Mouse (Mus musculus): ENCODE measurements around the gene Lepr.

The Lepr gene

GRCm38 (mm10) chr4:101717367-101718121 lies at the start of gene Lepr:
TSS of gene Lepr (plus strand) at chr4:101717404.
- DNase-seq = peak; percentile 30 to 45

GRCm38 (mm10) chr4:101669161-101669560 lies 48.0 kb upstream of the Lepr start:
- DNase-seq = no peak

GRCm38 (mm10) chr4:101669811-101670210 lies 47.4 kb upstream of the Lepr start:
- DNase-seq = no peak

GRCm38 (mm10) chr4:101674790-101675189 lies 42.4 kb upstream of the Lepr start:
- no peak for DNase-seq

- DNase-seq = no peak
Observed at GRCm38 (mm10) chr4:101675726-101676125, 41.5 kb upstream of the Lepr start.

- DNase-seq = no peak
Observed at GRCm38 (mm10) chr4:101682620-101683019, 34.6 kb upstream of the Lepr start.

GRCm38 (mm10) chr4:101683086-101683485 lies 34.1 kb upstream of the Lepr start:
- DNase-seq = no peak

GRCm38 (mm10) chr4:101684821-101685220 lies 32.4 kb upstream of the Lepr start:
- no peak for DNase-seq

GRCm38 (mm10) chr4:101686227-101686810 lies 30.9 kb upstream of the Lepr start:
- DNase-seq = no peak

GRCm38 (mm10) chr4:101689241-101689640 lies 28.0 kb upstream of the Lepr start:
- DNase-seq = no peak

- DNase-seq = no peak
Observed at GRCm38 (mm10) chr4:101689645-101690044, 27.6 kb upstream of the Lepr start.

GRCm38 (mm10) chr4:101692892-101693291 lies 24.3 kb upstream of the Lepr start:
- peak; percentile 33 to 47 for DNase-seq

- DNase-seq = no peak
Observed at GRCm38 (mm10) chr4:101694529-101694928, 22.7 kb upstream of the Lepr start.

- no peak for DNase-seq
Observed at GRCm38 (mm10) chr4:101697236-101697635, 20.0 kb upstream of the Lepr start.

GRCm38 (mm10) chr4:101699423-101699822 lies 17.8 kb upstream of the Lepr start:
- peak; percentile 23 to 48 for DNase-seq

GRCm38 (mm10) chr4:101700892-101701640 lies 16.1 kb upstream of the Lepr start:
- no peak for DNase-seq

- DNase-seq = no peak
Observed at GRCm38 (mm10) chr4:101705325-101705724, 11.9 kb upstream of the Lepr start.

GRCm38 (mm10) chr4:101707234-101707633 lies 10.0 kb upstream of the Lepr start:
- no peak for DNase-seq

- DNase-seq = no peak
Observed at GRCm38 (mm10) chr4:101707953-101708352, 9.3 kb upstream of the Lepr start.

GRCm38 (mm10) chr4:101710361-101710760 lies 6.8 kb upstream of the Lepr start:
- DNase-seq = no peak

- DNase-seq = no peak
Observed at GRCm38 (mm10) chr4:101711100-101711499, 6.1 kb upstream of the Lepr start.

GRCm38 (mm10) chr4:101712563-101712962 lies 4.6 kb upstream of the Lepr start:
- DNase-seq = no peak

- DNase-seq = no peak
Observed at GRCm38 (mm10) chr4:101715302-101715701, 1.9 kb upstream of the Lepr start.

- DNase-seq = no peak
Observed at GRCm38 (mm10) chr4:101715805-101716204, 1.4 kb upstream of the Lepr start.
